22 mouse cellular contexts compared by ENCODE assay signal in the genomic region with DNA sequence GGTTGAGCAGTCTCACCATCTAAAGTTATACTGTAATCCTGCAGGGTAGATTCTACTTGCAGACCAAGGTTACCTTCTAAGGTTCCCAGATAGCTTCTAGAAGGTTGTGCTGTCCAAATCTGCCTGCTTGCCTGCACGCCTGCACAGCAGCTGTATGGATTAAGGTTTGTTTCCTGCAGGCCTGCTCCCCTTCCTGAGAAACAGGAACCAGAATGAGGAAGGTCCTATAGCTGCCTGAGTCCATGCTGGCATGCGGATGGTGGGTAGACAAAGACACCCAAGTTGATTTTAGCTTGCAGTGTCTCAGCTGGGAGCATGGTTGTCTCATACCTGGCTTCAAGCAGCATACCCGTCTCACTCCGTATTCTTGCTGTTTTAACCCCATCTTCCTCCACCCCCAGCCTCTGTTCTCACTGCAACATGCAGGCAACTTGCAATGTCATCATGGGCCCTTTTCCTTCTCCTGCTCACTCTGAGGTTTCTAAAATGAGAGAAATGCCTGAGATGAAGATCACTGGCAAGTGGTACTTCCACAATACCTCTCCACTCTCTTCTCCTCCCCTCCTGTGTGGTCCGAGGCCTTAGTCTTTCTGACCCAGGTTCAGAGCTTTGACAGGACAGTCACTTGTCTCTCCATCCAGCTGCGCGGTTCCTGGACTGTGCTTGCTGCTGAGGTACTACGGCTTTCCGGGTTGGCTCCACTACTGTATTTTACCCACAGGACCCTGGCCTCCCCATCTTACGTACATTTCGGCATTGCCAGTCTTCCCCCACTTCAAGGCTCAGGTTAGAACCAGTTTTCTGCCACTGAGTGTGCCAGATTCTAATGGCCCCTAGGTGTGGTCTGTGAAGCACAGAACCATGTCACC. TPM values are rescaled to one million over a fixed set of nuclear protein-coding genes. Genes with fewer than 3 reads are reported as not detected.
DNase-seq lines count a peak whose midpoint lies in the region; ATAC-seq and TF ChIP-seq lines count a peak whose summit lies in the region.
"Had no signal": no experiment of that assay in that cellular context is flagged by ENCODE, and none has a peak within 500 bp of the region (broad histone marks: within the 10 kb centered on the region; RNA-seq: fewer than 3 reads in every experiment).

No protein-coding gene starts in this region.

- no peaks in the 10 kb centered on the region for H3K4me1 ChIP-seq in lung, embryonic 16.5 days (replicated peaks; ENCODE audit: control insufficient read depth, insufficient read depth, low read length)
- 0 out of 2 replicates have a peak, but pooled peaks cover 3% of the 10 kb centered on the region for H3K4me1 ChIP-seq in intestine, postnatal 0 days (replicated peaks; ENCODE audit: control insufficient read depth, insufficient read depth, low read length)
- H3K4me1 ChIP-seq: forebrain, embryonic 13.5 days; limb, embryonic 13.5 days; neural tube, embryonic 15.5 days had no signal

- no peak overlapping the region for H3K4me2 ChIP-seq in lung, embryonic 16.5 days (ENCODE audit: low read depth, low read length)
- no peak overlapping the region for H3K4me2 ChIP-seq in intestine, postnatal 0 days (replicated peaks; ENCODE audit: low read depth)
- H3K4me2 ChIP-seq: forebrain, embryonic 13.5 days; hindbrain, embryonic 14.5 days; limb, embryonic 13.5 days; neural tube, embryonic 15.5 days had no signal

- H3K27me3 ChIP-seq in lung, embryonic 16.5 days (ENCODE audit: control insufficient read depth, insufficient read depth, low read depth, low read length) = no peaks in the 10 kb centered on the region
- H3K27me3 ChIP-seq in intestine, postnatal 0 days (replicated peaks; ENCODE audit: control insufficient read depth, insufficient read depth, low read length) = no peaks in the 10 kb centered on the region
- H3K27me3 ChIP-seq: CH12.LX; forebrain, embryonic 13.5 days; limb, embryonic 13.5 days; neural tube, embryonic 15.5 days had no signal

- peaks cover 9% of the 10 kb centered on the region for H3K36me3 ChIP-seq in lung, embryonic 16.5 days (ENCODE audit: control insufficient read depth, insufficient read depth, low read length)
- peaks cover 17% of the 10 kb centered on the region for H3K36me3 ChIP-seq in intestine, postnatal 0 days (ENCODE audit: control insufficient read depth, insufficient read depth)

- 77% methylated on average over 11 of the region's 11 CpGs for WGBS in lung, embryonic 16.5 days
- WGBS in intestine, postnatal 0 days = 85% methylated on average over 11 of the region's 11 CpGs

- no peaks in the 10 kb centered on the region for H3K9me3 ChIP-seq in lung, embryonic 16.5 days (ENCODE audit: control insufficient read depth, low read length)
- no peaks in the 10 kb centered on the region for H3K9me3 ChIP-seq in intestine, postnatal 0 days (ENCODE audit: control insufficient read depth)
- H3K9me3 ChIP-seq: forebrain, embryonic 13.5 days; limb, embryonic 13.5 days; neural tube, embryonic 15.5 days had no signal

- no peak overlapping the region for H3K4me3 ChIP-seq in lung, embryonic 16.5 days (ENCODE audit: low read length)
- no peak overlapping the region for H3K4me3 ChIP-seq in intestine, postnatal 0 days (ENCODE audit: low read depth, low read length)
- H3K4me3 ChIP-seq: forebrain, embryonic 13.5 days; heart, adult 2 months; limb, embryonic 13.5 days; neural tube, embryonic 15.5 days had no signal

- no peak for TF ChIP-seq CTCF in intestine, postnatal 0 days (IDR thresholded peaks at IDR 0.05; ENCODE audit: low read depth)

- H3K9ac ChIP-seq in lung, embryonic 16.5 days (ENCODE audit: low read length) = no peak overlapping the region
- no peak overlapping the region for H3K9ac ChIP-seq in intestine, postnatal 0 days (ENCODE audit: low read depth, low read length)
- H3K9ac ChIP-seq: forebrain, embryonic 13.5 days; hindbrain, embryonic 14.5 days; limb, embryonic 13.5 days; neural tube, embryonic 15.5 days had no signal

- ATAC-seq in lung, embryonic 16.5 days (ENCODE audit: low read depth) = no peak
- ATAC-seq in intestine, postnatal 0 days = no peak
- ATAC-seq: forebrain, embryonic 13.5 days had no signal

- 0 out of 2 replicates have a peak overlapping the region, but pooled peaks have one; percentile 13 for H3K27ac ChIP-seq in lung, embryonic 16.5 days (ENCODE audit: low read length)
- no peak overlapping the region for H3K27ac ChIP-seq in intestine, postnatal 0 days (ENCODE audit: low read depth, low read length)
- H3K27ac ChIP-seq: forebrain, embryonic 13.5 days; heart, adult 2 months; hindbrain, embryonic 14.5 days; limb, embryonic 13.5 days; neural tube, embryonic 15.5 days; stomach, postnatal 0 days had no signal

- DNase-seq in heart, adult 11 months = peak; percentile 92
- DNase-seq in heart, adult 8-10 months (ENCODE audit: low spot score) = no peak
- DNase-seq in lung, postnatal 4 days = no peak
- peak; percentile 22 for DNase-seq in c-Kit-positive CD71-negative TER-119-negative erythroid progenitor cells, embryonic 14.5 days (ENCODE audit: low read depth)
- peak; percentile 11 to 37 for DNase-seq in monocyte, adult 2 months (ENCODE audit: low read depth in 1 of 2, low spot score in 2 of 2)
- DNase-seq in Muller cell, postnatal 12 days (ENCODE audit: inconsistent ontology term) = no peak
- DNase-seq: cerebellum, adult 2 months; kidney, adult 18-20 months; kidney, postnatal 36 days; thymus, postnatal 36 days had no signal

RNA-seq across cellular contexts. Expression of a gene that starts 34.0 kb away (rescaled TPM):
- total RNA-seq in heart, adult 8-10 months (2022) = 10 to 100 TPM; 16.3 to 20.0 (median 17.5) TPM
- polyA plus RNA-seq in lung, embryonic 16.5 days (2015; fragmentation: Nextera tagmentation; extraction: Ambion mirVana) = 38.4 and 39.5 TPM in 2 replicates
- 12.4 and 13.4 TPM in 2 replicates for polyA plus RNA-seq in intestine, postnatal 0 days (2015; fragmentation: Nextera tagmentation; extraction: Ambion mirVana)

RNA-seq across cellular contexts. Expression of a gene that starts 36.5 kb away (rescaled TPM):
- total RNA-seq in heart, adult 8-10 months (2022) = under 1 TPM in 1 of 4 experiments, not detected in 3; 0.22 TPM
- 0.23 and 0.26 TPM in 2 replicates for polyA plus RNA-seq in lung, embryonic 16.5 days (2015; fragmentation: Nextera tagmentation; extraction: Ambion mirVana)
- polyA plus RNA-seq in intestine, postnatal 0 days (2015; fragmentation: Nextera tagmentation; extraction: Ambion mirVana) = 0.46 TPM in 2 replicates
- total RNA-seq: gastrocnemius, adult 18-20 months; heart, adult 2 months had no signal
- polyA plus RNA-seq: brain, embryonic 14.5 days; cerebellum, adult 2 months; forebrain, embryonic 13.5 days; heart, postnatal 0 days; hindbrain, embryonic 14.5 days; limb, embryonic 13.5 days; neural tube, embryonic 15.5 days had no signal

RNA-seq across cellular contexts. Expression of a gene that starts 51.4 kb away (rescaled TPM):
- total RNA-seq in heart, adult 8-10 months (2022) = 10 to 100 TPM; 18.4 to 22.5 (median 22.1) TPM
- polyA plus RNA-seq in lung, embryonic 16.5 days (2015; fragmentation: Nextera tagmentation; extraction: Ambion mirVana) = 40.1 TPM in 2 replicates
- 49.5 and 53.3 TPM in 2 replicates for polyA plus RNA-seq in intestine, postnatal 0 days (2015; fragmentation: Nextera tagmentation; extraction: Ambion mirVana)

RNA-seq across cellular contexts. Expression of a gene that starts 51.7 kb away (rescaled TPM):
- total RNA-seq in heart, adult 8-10 months (2022) = not detected
- polyA plus RNA-seq in lung, embryonic 16.5 days (2015; fragmentation: Nextera tagmentation; extraction: Ambion mirVana) = 0.24 TPM in 1 of 2 replicates, not detected in the other
- polyA plus RNA-seq in intestine, postnatal 0 days (2015; fragmentation: Nextera tagmentation; extraction: Ambion mirVana) = 0.08 TPM in 1 of 2 replicates, not detected in the other
- total RNA-seq: CH12.LX; heart, adult 2 months had no signal
- polyA plus RNA-seq: forebrain, embryonic 13.5 days; heart, adult 2 months; heart, postnatal 0 days; stomach, postnatal 0 days had no signal

Comparison
In these comparisons a context has a peak if more than half of its experiments do, and no peak if none do; other contexts are left out.
1. DNase-seq: peak in heart, adult 11 months (single experiment), c-Kit-positive CD71-negative TER-119-negative erythroid progenitor cells, embryonic 14.5 days (single experiment) and monocyte, adult 2 months (2 of 2); none in heart, adult 8-10 months (single experiment), lung, postnatal 4 days (0 of 2) and Muller cell, postnatal 12 days (single experiment).